Mouse (Mus musculus) kidney, postnatal 0 days (tissue): ENCODE measurements at regions not wholly inside any gene's neighbourhood (a gene's known extent, or its start where the extent isn't known, plus 50 kb on each side); places are given as distances from the start of the nearest gene placed in this dataset.

ENCODE experiments used
- ATAC-seq: fragments of 200-750 bp; cut with Nextera tagmentation; replicated peaks from 2 replicates; pipeline ENCODE4 v1.8.0; 2017; ENCODE audit warnings: low read depth, moderate number of reproducible peaks, moderate TSS enrichment, moderate library complexity; ENCODE audit not compliant: low FRiP score
- DNase-seq: peaks from one replicate; pipeline ENCODE4 v3.0.0-alpha.2; 2016; ENCODE audit warnings: low spot score
- H3K27ac ChIP-seq: fragments of 300-500 bp; sonication (generic); 2 replicates; pipeline ENCODE4 v1.5.1; 2014; ENCODE audit warnings: mild to moderate bottlenecking
- H3K27me3 ChIP-seq: fragments of 300-500 bp; sonication (generic); 2 replicates; pipeline ENCODE4 v1.6.1; 2014; ENCODE audit warnings: low read length, mixed read lengths; ENCODE audit not compliant: insufficient read depth
- H3K36me3 ChIP-seq: fragments of 300-500 bp; sonication (generic); 2 replicates; pipeline ENCODE4 v1.6.1; 2014; ENCODE audit warnings: low read length, mixed read lengths; ENCODE audit not compliant: insufficient read depth
- H3K4me1 ChIP-seq: fragments of 300-500 bp; sonication (generic); replicated peaks from 2 replicates; pipeline ENCODE4 v1.6.1; 2014; ENCODE audit warnings: antibody characterized with exemption, low read length, mixed read lengths; ENCODE audit not compliant: insufficient read depth
- H3K4me2 ChIP-seq: fragments of 300-500 bp; sonication (generic); 2 replicates; pipeline ENCODE4 v1.6.1; 2014; ENCODE audit warnings: mild to moderate bottlenecking, low read length, moderate library complexity, mixed read lengths
- H3K4me3 ChIP-seq: fragments of 300-500 bp; sonication (generic); replicated peaks from 2 replicates; pipeline ENCODE4 v1.5.1; 2014; ENCODE audit warnings: low read depth, low read length
- H3K9ac ChIP-seq: fragments of 300-500 bp; sonication (generic); 2 replicates; pipeline ENCODE4 v1.6.1; 2014; ENCODE audit warnings: low read depth, low read length
- H3K9me3 ChIP-seq: fragments of 300-500 bp; sonication (generic); replicated peaks from 2 replicates; pipeline ENCODE4 v1.6.1; 2016; ENCODE audit warnings: low read length, inconsistent platforms, mixed read lengths
- CTCF ChIP-seq: IDR thresholded peaks from 2 replicates; pipeline ENCODE4 v1.5.1; 2016; ENCODE audit warnings: antibody characterized with exemption, low read depth, mild to moderate bottlenecking, moderate library complexity
- WGBS: fragments of 180-500 bp; shearing (Covaris S2); extraction: QIAGEN DNeasy Blood & Tissue Kit; methylation state at CpG from one replicate; pipeline ENCODE4 v1.1.7; 2014; 5-methylcytosine and 5-hydroxymethylcytosine counted together

GRCm38 (mm10) chr3:21477366-21477765 lies 599.1 kb upstream of the Tbl1xr1 start:
- Histone ChIP-seq H3K36me3 (no peaks in the 10 kb centered on the region), H3K27me3 (no peaks in the 10 kb centered on the region), H3K4me3 (no peak overlapping the region), H3K9me3 (no peaks in the 10 kb centered on the region), H3K4me2 (no peak overlapping the region), H3K9ac (no peak overlapping the region), H3K4me1 (peaks cover 7% of the 10 kb centered on the region; the same call in 1 of the 2 replicates), H3K27ac (no peak overlapping the region)
- 85% methylated on average over 4 of the region's 4 CpGs for WGBS
- ATAC-seq (no peak), DNase-seq (no peak)
- TF ChIP-seq CTCF: no peak

GRCm38 (mm10) chr3:21479021-21479795 lies 597.2 kb upstream of the Tbl1xr1 start:
- ATAC-seq (no peak), DNase-seq (peak; percentile 76)
- 23% methylated on average over 5 of the region's 5 CpGs for WGBS
- TF ChIP-seq CTCF: no peak
- Histone ChIP-seq H3K36me3 (no peaks in the 10 kb centered on the region), H3K27me3 (no peaks in the 10 kb centered on the region), H3K9me3 (no peaks in the 10 kb centered on the region), H3K4me3 (no peak overlapping the region), H3K9ac (no peak overlapping the region), H3K4me2 (no peak overlapping the region; the same call in 1 of the 2 replicates), H3K4me1 (peaks cover 7% of the 10 kb centered on the region; the same call in 1 of the 2 replicates), H3K27ac (no peak overlapping the region)

GRCm38 (mm10) chr3:21479846-21480245 lies 596.6 kb upstream of the Tbl1xr1 start:
- H3K4me2 ChIP-seq: no peak overlapping the region
- H3K9ac ChIP-seq: no peak overlapping the region
- peaks cover 7% of the 10 kb centered on the region; the same call in 1 of the 2 replicates for H3K4me1 ChIP-seq
- H3K36me3 ChIP-seq: no peaks in the 10 kb centered on the region
- DNase-seq (no peak), ATAC-seq (no peak)
- TF ChIP-seq CTCF: no peak
- H3K4me3 ChIP-seq: no peak overlapping the region
- no peaks in the 10 kb centered on the region for H3K9me3 ChIP-seq
- no peak overlapping the region for H3K27ac ChIP-seq
- no peaks in the 10 kb centered on the region for H3K27me3 ChIP-seq

- no peak for TF ChIP-seq CTCF
- ATAC-seq (no peak), DNase-seq (no peak)
- Histone ChIP-seq H3K9ac (no peak overlapping the region), H3K36me3 (no peaks in the 10 kb centered on the region), H3K27me3 (no peaks in the 10 kb centered on the region), H3K9me3 (peaks cover 1% of the 10 kb centered on the region; the same call in 1 of the 2 replicates), H3K27ac (no peak overlapping the region), H3K4me2 (no peak overlapping the region), H3K4me3 (no peak overlapping the region), H3K4me1 (0 out of 2 replicates have a peak, but pooled peaks cover 3% of the 10 kb centered on the region)
- WGBS: 86% methylated on average over 2 of the region's 2 CpGs
Observed at GRCm38 (mm10) chr3:21484052-21484451, 592.4 kb upstream of the Tbl1xr1 start.

GRCm38 (mm10) chr3:21485454-21485853 lies 591.0 kb upstream of the Tbl1xr1 start:
- TF ChIP-seq CTCF: no peak
- no peaks in the 10 kb centered on the region for H3K4me1 ChIP-seq
- no peaks in the 10 kb centered on the region for H3K36me3 ChIP-seq
- ATAC-seq: no peak
- H3K27ac ChIP-seq: no peak overlapping the region
- peaks cover 3% of the 10 kb centered on the region; the same call in 1 of the 2 replicates for H3K9me3 ChIP-seq
- H3K9ac ChIP-seq: no peak overlapping the region
- H3K4me2 ChIP-seq: no peak overlapping the region
- no peaks in the 10 kb centered on the region for H3K27me3 ChIP-seq
- DNase-seq: no peak
- H3K4me3 ChIP-seq: no peak overlapping the region

GRCm38 (mm10) chr3:21489547-21489946 lies 586.9 kb upstream of the Tbl1xr1 start:
- Histone ChIP-seq H3K27ac (no peak overlapping the region), H3K4me3 (no peak overlapping the region), H3K36me3 (no peaks in the 10 kb centered on the region), H3K4me2 (no peak overlapping the region), H3K9me3 (peaks cover 3% of the 10 kb centered on the region; the same call in 1 of the 2 replicates), H3K9ac (no peak overlapping the region), H3K4me1 (no peaks in the 10 kb centered on the region), H3K27me3 (no peaks in the 10 kb centered on the region)
- DNase-seq (no peak), ATAC-seq (no peak)
- 85% methylated on average over 1 of the region's 1 CpGs for WGBS
- no peak for TF ChIP-seq CTCF
